Mouse (Mus musculus) stomach, postnatal 0 days (tissue): ENCODE results near the gene Clrn1. TPM values are rescaled to one million over a fixed set of nuclear protein-coding genes. Genes with fewer than 3 reads are reported as not detected.
"Not testable (repeated sequence)": the region's sequence is repeated elsewhere in the genome, so short reads cannot be mapped to it uniquely, and the experiment has no call there.

Experiments
- ATAC-seq: fragments of 200-750 bp; cut with Nextera tagmentation; 2 replicates; pipeline ENCODE4 v1.8.0; 2017; ENCODE audit not compliant: low FRiP score, low TSS enrichment
- DNase-seq: peaks from one replicate; pipeline ENCODE4 v3.0.0-alpha.2; 2016; ENCODE audit warnings: low spot score
- H3K27ac ChIP-seq: fragments of 300-500 bp; sonication (generic); replicated peaks from 2 replicates; pipeline ENCODE4 v1.5.1; 2014; ENCODE audit warnings: mild to moderate bottlenecking, control low read depth
- H3K27me3 ChIP-seq: fragments of 300-500 bp; sonication (generic); 2 replicates; pipeline ENCODE4 v1.6.1; 2014; ENCODE audit warnings: low read length; ENCODE audit not compliant: control insufficient read depth, insufficient read depth
- H3K36me3 ChIP-seq: fragments of 300-500 bp; sonication (generic); 2 replicates; pipeline ENCODE4 v1.6.1; 2014; ENCODE audit warnings: low read length, mixed read lengths; ENCODE audit not compliant: control insufficient read depth, insufficient read depth
- H3K4me1 ChIP-seq: fragments of 300-500 bp; sonication (generic); replicated peaks from 2 replicates; pipeline ENCODE4 v1.6.1; 2014; ENCODE audit warnings: antibody characterized with exemption; ENCODE audit not compliant: control insufficient read depth, insufficient read depth
- H3K4me2 ChIP-seq: fragments of 300-500 bp; sonication (generic); replicated peaks from 2 replicates; pipeline ENCODE4 v1.6.1; 2014; ENCODE audit warnings: low read depth, mild to moderate bottlenecking, control low read depth, moderate library complexity
- H3K4me3 ChIP-seq: fragments of 300-500 bp; sonication (generic); 2 replicates; pipeline ENCODE4 v1.5.1; 2014; ENCODE audit warnings: low read depth, low read length, control low read depth
- H3K9ac ChIP-seq: fragments of 300-500 bp; sonication (generic); 2 replicates; pipeline ENCODE4 v1.6.1; 2014; ENCODE audit warnings: mild to moderate bottlenecking, low read length, control low read depth, mixed read lengths
- H3K9me3 ChIP-seq: fragments of 300-500 bp; sonication (generic); 2 replicates; pipeline ENCODE4 v1.6.1; 2016; ENCODE audit warnings: low read length; ENCODE audit not compliant: control insufficient read depth
- CTCF ChIP-seq: IDR thresholded peaks from 2 replicates; pipeline ENCODE4 v1.5.1; 2016; ENCODE audit warnings: antibody characterized with exemption, low read depth, mild to moderate bottlenecking, moderate library complexity
- EP300 ChIP-seq: optimal IDR thresholded peaks from 2 replicates; pipeline ENCODE3; 2016; ENCODE audit warnings: antibody characterized with exemption
- whole genome bisulfite sequencing: fragments of 180-500 bp; shearing (Covaris S2); extraction: QIAGEN DNeasy Blood & Tissue Kit; methylation state at CpG from one replicate; pipeline ENCODE4 v1.1.7; 2014; 5-methylcytosine and 5-hydroxymethylcytosine counted together
- polyA plus RNA-seq: library from polyadenylated mRNA; unstranded; fragments of >200 nt; fragmentation: Nextera tagmentation; extraction: Ambion mirVana; gene quantifications from 2 replicates; pipeline ENCODE4 v1.2.1, GENCODE M21; 2015

Clrn1 gene
- polyA plus RNA-seq, 1 experiment from 2014 or later = not detected

DNA sequence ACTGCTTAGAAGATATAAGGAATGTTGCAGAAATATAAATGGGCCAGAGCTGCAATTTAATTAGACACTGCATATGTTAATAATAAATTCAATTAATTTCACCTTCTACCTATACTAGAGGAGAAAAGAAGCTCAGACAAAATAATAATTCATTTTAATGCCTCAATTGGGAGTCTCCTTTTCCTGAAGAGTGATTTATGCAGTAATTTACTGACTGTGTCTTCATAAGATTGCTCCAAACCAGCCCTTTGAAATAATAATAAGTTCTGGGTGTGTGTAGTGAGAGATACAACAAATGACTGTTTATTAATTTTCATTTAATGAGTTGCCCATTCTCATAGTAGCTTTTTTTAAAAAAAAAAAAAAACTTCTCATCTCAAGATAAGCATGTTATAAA, 1.6 kb downstream of the Clrn1 start:
- no peaks in the 10 kb centered on the region for H3K27me3 ChIP-seq

GRCm38 (mm10) chr3:58882878-58883510, 2.1 kb downstream of the Clrn1 start:
- Histone ChIP-seq H3K9me3 (no peaks in the 10 kb centered on the region), H3K27me3 (no peaks in the 10 kb centered on the region), H3K4me2 (no peak overlapping the region), H3K4me1 (no peaks in the 10 kb centered on the region), H3K4me3 (no peak overlapping the region), H3K9ac (no peak overlapping the region), H3K27ac (no peak overlapping the region), H3K36me3 (no peaks in the 10 kb centered on the region)
- peak; percentile 90 for ATAC-seq
- peak; percentile 21 for DNase-seq
- TF ChIP-seq CTCF (no peak), EP300 (no peak)
- WGBS = 14% methylated on average over 8 of the region's 8 CpGs

More for the DNA sequence above, 1.6 kb downstream of the Clrn1 start:
- TF ChIP-seq CTCF (no peak), EP300 (no peak)
- Histone ChIP-seq H3K4me2 (no peak overlapping the region), H3K27ac (no peak overlapping the region), H3K9ac (no peak overlapping the region), H3K9me3 (no peaks in the 10 kb centered on the region), H3K4me3 (no peak overlapping the region), H3K36me3 (no peaks in the 10 kb centered on the region), H3K4me1 (no peaks in the 10 kb centered on the region)
- DNase-seq (no peak), ATAC-seq (no peak)

- H3K36me3 ChIP-seq = no peaks in the 10 kb centered on the region
- no peak for DNase-seq
- no peak for ATAC-seq
- H3K4me2 ChIP-seq = no peak overlapping the region
- no peaks in the 10 kb centered on the region for H3K4me1 ChIP-seq
- no peaks in the 10 kb centered on the region for H3K9me3 ChIP-seq
- no peak overlapping the region for H3K4me3 ChIP-seq
- H3K9ac ChIP-seq = no peak overlapping the region
- 84% methylated on average over 1 of the region's 1 CpGs for WGBS
- no peak overlapping the region for H3K27ac ChIP-seq
- H3K27me3 ChIP-seq = no peaks in the 10 kb centered on the region
- TF ChIP-seq EP300 = no peak
- no peak for TF ChIP-seq CTCF
Observed at GRCm38 (mm10) chr3:58881016-58881415, 4.1 kb downstream of the Clrn1 start.

DNA sequence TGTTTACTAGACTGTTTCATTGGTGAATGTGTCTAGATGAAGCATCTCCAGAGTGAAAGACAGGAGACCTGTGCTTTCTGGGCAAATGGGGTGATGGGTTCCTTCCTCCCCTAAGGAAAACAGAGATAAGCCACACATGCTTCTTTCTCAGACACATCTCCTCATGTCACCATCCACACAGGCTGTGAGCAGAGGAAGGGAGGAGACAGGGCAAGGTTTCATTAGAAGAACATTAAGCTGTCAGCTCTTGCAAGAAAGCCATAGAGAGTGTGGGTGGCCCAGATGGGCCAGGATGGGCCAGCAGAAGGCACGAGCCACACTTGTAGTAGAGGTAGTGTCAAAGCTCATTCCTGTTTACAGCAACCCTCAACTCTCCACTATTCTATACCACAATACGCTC, 5.0 kb downstream of the Clrn1 start:
- ATAC-seq = no peak
- Histone ChIP-seq H3K4me1 (no peaks in the 10 kb centered on the region), H3K4me3 (no peak overlapping the region), H3K36me3 (no peaks in the 10 kb centered on the region), H3K27me3 (no peaks in the 10 kb centered on the region), H3K4me2 (no peak overlapping the region), H3K9me3 (no peaks in the 10 kb centered on the region), H3K27ac (no peak overlapping the region), H3K9ac (no peak overlapping the region)
- no peak for TF ChIP-seq EP300
- no peak for TF ChIP-seq CTCF
- DNase-seq = no peak
- 75% methylated on average over 2 of the region's 2 CpGs for WGBS

GRCm38 (mm10) chr3:58871882-58872281, 13.3 kb downstream of the Clrn1 start:
- DNase-seq, H3K4me2 ChIP-seq, H3K4me1 ChIP-seq, H3K4me3 ChIP-seq, H3K9me3 ChIP-seq, H3K36me3 ChIP-seq, ATAC-seq, H3K9ac ChIP-seq, H3K27ac ChIP-seq, H3K27me3 ChIP-seq: not testable (repeated sequence)
- WGBS = 73% methylated on average over 2 of the region's 2 CpGs

DNA sequence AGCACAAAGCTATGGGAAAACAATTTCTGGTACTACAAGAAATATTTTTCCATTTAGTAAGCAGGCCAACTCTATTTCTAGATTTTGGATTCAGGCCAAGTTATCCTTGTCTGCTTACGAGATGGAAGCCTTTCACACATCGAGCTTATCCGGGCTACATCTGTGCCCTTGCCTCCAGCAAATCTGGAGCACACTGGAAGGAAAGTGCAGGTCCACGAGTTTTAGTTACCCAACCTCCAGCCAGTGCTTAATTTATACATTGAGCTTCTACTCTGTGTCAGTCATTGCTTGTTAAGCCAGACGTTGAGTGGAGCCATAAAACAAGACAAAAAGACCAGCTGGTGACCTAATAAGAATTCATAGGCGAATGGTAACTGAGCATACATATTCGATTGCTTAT, 19.4 kb downstream of the Clrn1 start:
- H3K27ac ChIP-seq = no peak overlapping the region
- H3K4me2 ChIP-seq = no peak overlapping the region
- H3K9me3 ChIP-seq = no peaks in the 10 kb centered on the region
- no peaks in the 10 kb centered on the region for H3K27me3 ChIP-seq
- no peak for TF ChIP-seq CTCF
- no peaks in the 10 kb centered on the region for H3K4me1 ChIP-seq
- H3K4me3 ChIP-seq = no peak overlapping the region
- H3K36me3 ChIP-seq = no peaks in the 10 kb centered on the region
- WGBS = 39% methylated on average over 7 of the region's 7 CpGs
- no peak for DNase-seq
- ATAC-seq = no peak
- no peak overlapping the region for H3K9ac ChIP-seq
